Mouse (Mus musculus): ENCODE data around the gene Mrps7. TPM values are rescaled to one million over a fixed set of nuclear protein-coding genes. Genes with fewer than 3 reads are reported as not detected.

The Mrps7 gene
- polyA plus RNA-seq, 1 experiment from 2014 or later = 95.6 TPM

- Histone ChIP-seq H3K9ac (no peak overlapping the region), H3K27me3 (ENCODE audit: insufficient read depth, low read length) (no peaks in the 10 kb centered on the region), H3K4me3 (ENCODE audit: low read depth, low read length) (no peak overlapping the region), H3K4me2 (no peak overlapping the region), H3K27ac (ENCODE audit: low read depth) (no peak overlapping the region), H3K9me3 (ENCODE audit: low read depth, low read length) (no peaks in the 10 kb centered on the region), H3K36me3 (ENCODE audit: insufficient read depth) (peaks cover 99% of the 10 kb centered on the region), H3K4me1 (ENCODE audit: insufficient read depth) (no peaks in the 10 kb centered on the region)
- no peak for TF ChIP-seq CTCF (IDR thresholded peaks at IDR 0.05; ENCODE audit: low read depth)
- 77% methylated on average over 10 of the region's 10 CpGs for WGBS
- DNase-seq (no peak), ATAC-seq (ENCODE audit: insufficient read depth) (no peak)
Observed at GRCm38 (mm10) chr11:115582913-115583606, 20.7 kb upstream of the Mrps7 start.

- Histone ChIP-seq H3K4me2 (no peak overlapping the region), H3K4me3 (ENCODE audit: low read depth, low read length) (no peak overlapping the region), H3K9me3 (ENCODE audit: low read depth, low read length) (no peaks in the 10 kb centered on the region), H3K27me3 (ENCODE audit: insufficient read depth, low read length) (no peaks in the 10 kb centered on the region), H3K4me1 (ENCODE audit: insufficient read depth) (no peaks in the 10 kb centered on the region), H3K27ac (ENCODE audit: low read depth) (no peak overlapping the region), H3K36me3 (ENCODE audit: insufficient read depth) (peaks cover 96% of the 10 kb centered on the region), H3K9ac (no peak overlapping the region)
- DNase-seq (no peak), ATAC-seq (ENCODE audit: insufficient read depth) (no peak)
- 81% methylated on average over 10 of the region's 10 CpGs for WGBS
- no peak for TF ChIP-seq CTCF (IDR thresholded peaks at IDR 0.05; ENCODE audit: low read depth)
Observed at GRCm38 (mm10) chr11:115584376-115585073, 19.2 kb upstream of the Mrps7 start.

DNA sequence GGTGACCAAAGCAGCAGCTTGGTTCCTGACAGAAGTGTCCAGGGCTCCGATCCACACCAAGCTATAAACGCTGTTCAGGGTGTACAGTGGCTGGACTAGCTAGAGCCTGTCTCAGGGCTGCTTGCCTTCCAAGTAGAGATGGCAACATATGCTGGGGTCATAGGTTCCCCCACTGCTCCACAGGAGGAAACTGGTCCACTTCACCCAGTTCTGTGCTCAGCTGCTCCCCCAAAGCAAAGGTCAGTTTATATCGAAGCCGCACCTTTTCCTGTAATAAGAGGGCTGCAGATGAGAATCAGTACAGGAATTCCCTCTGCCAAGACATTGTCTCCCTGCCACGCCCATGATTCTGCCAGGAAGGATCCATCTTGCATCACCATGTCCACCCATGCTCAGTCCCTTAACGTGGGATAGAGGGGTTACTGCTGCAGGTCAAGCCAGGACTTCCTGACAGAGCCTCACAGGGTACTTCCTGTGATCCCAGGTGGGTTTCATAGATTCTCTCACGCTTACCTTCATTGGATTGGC lies 18.1 kb upstream of the Mrps7 start:
- Histone ChIP-seq H3K27ac (ENCODE audit: low read depth) (no peak overlapping the region), H3K36me3 (ENCODE audit: insufficient read depth) (peaks cover 97% of the 10 kb centered on the region), H3K27me3 (ENCODE audit: insufficient read depth, low read length) (no peaks in the 10 kb centered on the region), H3K4me1 (ENCODE audit: insufficient read depth) (no peaks in the 10 kb centered on the region), H3K4me2 (no peak overlapping the region), H3K9ac (no peak overlapping the region), H3K9me3 (ENCODE audit: low read depth, low read length) (no peaks in the 10 kb centered on the region), H3K4me3 (ENCODE audit: low read depth, low read length) (no peak overlapping the region)
- no peak for ATAC-seq (ENCODE audit: insufficient read depth)
- WGBS = 85% methylated on average over 7 of the region's 7 CpGs
- DNase-seq = no peak
- TF ChIP-seq CTCF (IDR thresholded peaks at IDR 0.05; ENCODE audit: low read depth) = no peak

DNA sequence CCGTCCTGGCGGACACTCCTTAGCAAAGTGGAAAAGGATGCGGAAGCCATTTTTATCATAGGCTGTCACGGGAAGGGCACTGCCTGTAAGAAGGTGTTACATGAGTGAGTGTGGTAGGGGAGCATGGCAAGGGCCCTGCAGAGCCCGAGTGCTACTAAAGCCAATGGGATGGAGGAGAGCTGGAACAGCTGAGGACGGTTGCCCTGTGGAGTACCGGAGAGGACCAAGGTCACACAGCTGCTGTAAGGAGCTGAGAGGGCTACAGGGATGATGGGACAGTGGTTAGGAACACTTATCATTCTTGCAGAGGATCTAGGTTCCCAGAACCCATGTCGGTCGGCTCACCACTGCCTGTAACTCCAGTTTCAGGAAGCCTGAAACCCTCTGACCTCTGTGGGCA lies 17.3 kb upstream of the Mrps7 start:
- no peak overlapping the region for H3K27ac ChIP-seq (ENCODE audit: low read depth)
- no peak for DNase-seq
- no peaks in the 10 kb centered on the region for H3K4me1 ChIP-seq (ENCODE audit: insufficient read depth)
- no peaks in the 10 kb centered on the region for H3K9me3 ChIP-seq (ENCODE audit: low read depth, low read length)
- peaks cover 97% of the 10 kb centered on the region for H3K36me3 ChIP-seq (ENCODE audit: insufficient read depth)
- no peak overlapping the region for H3K4me3 ChIP-seq (ENCODE audit: low read depth, low read length)
- TF ChIP-seq CTCF (IDR thresholded peaks at IDR 0.05; ENCODE audit: low read depth) = no peak
- no peak overlapping the region for H3K4me2 ChIP-seq
- H3K9ac ChIP-seq = no peak overlapping the region
- H3K27me3 ChIP-seq (ENCODE audit: insufficient read depth, low read length) = no peaks in the 10 kb centered on the region
- WGBS = 86% methylated on average over 9 of the region's 9 CpGs
- no peak for ATAC-seq (ENCODE audit: insufficient read depth)

DNA sequence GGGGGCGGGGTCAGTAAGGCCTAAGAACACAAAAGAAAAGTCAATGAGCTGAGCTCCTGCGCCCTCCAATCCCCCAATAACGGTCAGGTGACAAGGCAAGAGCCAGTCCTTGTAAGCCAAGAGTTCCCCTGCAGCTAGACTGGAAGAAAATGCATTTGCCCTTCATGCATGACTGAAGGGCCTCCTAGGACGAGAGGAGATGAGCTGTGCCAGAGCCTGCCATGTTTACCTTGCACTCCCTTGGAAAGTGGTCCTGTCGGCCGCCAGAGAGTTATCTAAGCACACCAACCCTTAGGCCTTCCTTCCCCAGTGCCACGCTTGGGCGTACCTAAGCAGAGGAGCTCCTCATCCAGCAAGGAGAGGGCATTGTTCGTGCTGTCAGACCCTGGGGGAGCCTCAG lies 15.7 kb upstream of the Mrps7 start:
- H3K36me3 ChIP-seq (ENCODE audit: insufficient read depth) = peaks cover 97% of the 10 kb centered on the region
- no peaks in the 10 kb centered on the region for H3K9me3 ChIP-seq (ENCODE audit: low read depth, low read length)
- H3K4me3 ChIP-seq (ENCODE audit: low read depth, low read length) = no peak overlapping the region
- H3K9ac ChIP-seq = no peak overlapping the region
- WGBS = 77% methylated on average over 9 of the region's 9 CpGs
- no peak for ATAC-seq (ENCODE audit: insufficient read depth)
- no peak overlapping the region for H3K27ac ChIP-seq (ENCODE audit: low read depth)
- no peak overlapping the region for H3K4me2 ChIP-seq
- no peaks in the 10 kb centered on the region for H3K4me1 ChIP-seq (ENCODE audit: insufficient read depth)
- no peak for TF ChIP-seq CTCF (IDR thresholded peaks at IDR 0.05; ENCODE audit: low read depth)
- H3K27me3 ChIP-seq (ENCODE audit: insufficient read depth, low read length) = no peaks in the 10 kb centered on the region
- DNase-seq = no peak

DNA sequence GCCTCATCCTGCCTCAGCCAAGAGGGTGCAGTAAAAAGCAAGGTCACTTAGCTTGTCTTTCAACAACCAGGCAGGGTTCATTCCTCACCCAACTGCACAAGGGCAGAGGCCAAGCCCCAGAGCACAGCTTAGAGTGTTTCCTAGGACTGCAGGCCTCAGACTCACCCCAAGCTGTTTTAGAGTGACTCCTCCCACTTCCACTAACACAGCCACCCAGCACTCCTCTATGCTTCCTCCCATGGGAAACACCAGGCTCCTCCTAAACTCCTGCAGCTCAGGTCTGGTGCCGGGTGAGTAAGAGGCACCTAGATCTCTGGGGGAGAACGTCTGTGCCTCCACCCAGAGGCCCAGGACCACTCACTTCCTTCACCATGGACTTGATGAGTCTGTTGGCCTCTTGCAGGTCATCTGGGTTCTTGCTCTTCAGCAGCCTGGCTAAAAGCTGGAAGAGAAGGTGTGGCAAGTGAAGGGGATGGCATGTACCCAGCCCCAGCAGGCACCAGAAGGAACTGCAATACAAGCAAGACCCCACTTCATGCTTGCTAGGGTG lies 13.1 kb upstream of the Mrps7 start:
- no peaks in the 10 kb centered on the region for H3K27me3 ChIP-seq (ENCODE audit: insufficient read depth, low read length)
- no peaks in the 10 kb centered on the region for H3K9me3 ChIP-seq (ENCODE audit: low read depth, low read length)
- no peak overlapping the region for H3K9ac ChIP-seq
- no peak for ATAC-seq (ENCODE audit: insufficient read depth)
- WGBS = 85% methylated on average over 2 of the region's 2 CpGs
- H3K36me3 ChIP-seq (ENCODE audit: insufficient read depth) = peaks cover 95% of the 10 kb centered on the region
- TF ChIP-seq CTCF (IDR thresholded peaks at IDR 0.05; ENCODE audit: low read depth) = no peak
- no peak overlapping the region for H3K4me2 ChIP-seq
- H3K4me3 ChIP-seq (ENCODE audit: low read depth, low read length) = no peak overlapping the region
- DNase-seq = no peak
- no peak overlapping the region for H3K27ac ChIP-seq (ENCODE audit: low read depth)
- H3K4me1 ChIP-seq (ENCODE audit: insufficient read depth) = no peaks in the 10 kb centered on the region

DNA sequence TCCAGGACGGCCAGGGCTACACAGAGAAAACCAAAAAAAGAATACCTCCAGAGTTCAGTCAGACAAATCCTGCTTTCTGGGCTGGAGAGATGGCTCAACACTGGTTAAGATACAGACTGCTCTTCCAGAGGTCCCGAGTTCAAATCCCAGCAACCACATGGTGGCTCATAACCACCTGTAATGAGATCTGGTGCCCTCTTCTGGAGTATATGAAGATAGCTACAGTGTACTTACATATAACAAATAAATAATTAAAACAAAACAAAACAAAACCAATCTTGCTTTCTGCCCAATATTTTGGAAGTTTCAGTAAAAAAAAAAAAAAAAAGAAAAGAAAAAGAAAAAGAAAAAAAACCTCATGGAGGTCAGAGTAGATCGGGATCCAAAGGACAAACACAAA lies 8.5 kb upstream of the Mrps7 start:
- no peaks in the 10 kb centered on the region for H3K4me1 ChIP-seq (ENCODE audit: insufficient read depth)
- 98% methylated on average over 3 of the region's 3 CpGs for WGBS
- H3K27me3 ChIP-seq (ENCODE audit: insufficient read depth, low read length) = no peaks in the 10 kb centered on the region
- no peak overlapping the region for H3K4me3 ChIP-seq (ENCODE audit: low read depth, low read length)
- no peak overlapping the region for H3K9ac ChIP-seq
- no peak overlapping the region for H3K4me2 ChIP-seq
- no peak for TF ChIP-seq CTCF (IDR thresholded peaks at IDR 0.05; ENCODE audit: low read depth)
- H3K27ac ChIP-seq (ENCODE audit: low read depth) = no peak overlapping the region
- H3K9me3 ChIP-seq (ENCODE audit: low read depth, low read length) = no peaks in the 10 kb centered on the region
- no peak for DNase-seq
- no peak for ATAC-seq (ENCODE audit: insufficient read depth)
- peaks cover 77% of the 10 kb centered on the region for H3K36me3 ChIP-seq (ENCODE audit: insufficient read depth)

Data from lung, embryonic 14.5 days (tissue).